Mouse (Mus musculus): ENCODE measurements around the gene Dnttip1. TPM values are rescaled to one million over a fixed set of nuclear protein-coding genes. Genes with fewer than 3 reads are reported as not detected.

The Dnttip1 gene
- total RNA-seq, 2 experiments from 2014 or later = 34.0 to 35.2 TPM

DNA sequence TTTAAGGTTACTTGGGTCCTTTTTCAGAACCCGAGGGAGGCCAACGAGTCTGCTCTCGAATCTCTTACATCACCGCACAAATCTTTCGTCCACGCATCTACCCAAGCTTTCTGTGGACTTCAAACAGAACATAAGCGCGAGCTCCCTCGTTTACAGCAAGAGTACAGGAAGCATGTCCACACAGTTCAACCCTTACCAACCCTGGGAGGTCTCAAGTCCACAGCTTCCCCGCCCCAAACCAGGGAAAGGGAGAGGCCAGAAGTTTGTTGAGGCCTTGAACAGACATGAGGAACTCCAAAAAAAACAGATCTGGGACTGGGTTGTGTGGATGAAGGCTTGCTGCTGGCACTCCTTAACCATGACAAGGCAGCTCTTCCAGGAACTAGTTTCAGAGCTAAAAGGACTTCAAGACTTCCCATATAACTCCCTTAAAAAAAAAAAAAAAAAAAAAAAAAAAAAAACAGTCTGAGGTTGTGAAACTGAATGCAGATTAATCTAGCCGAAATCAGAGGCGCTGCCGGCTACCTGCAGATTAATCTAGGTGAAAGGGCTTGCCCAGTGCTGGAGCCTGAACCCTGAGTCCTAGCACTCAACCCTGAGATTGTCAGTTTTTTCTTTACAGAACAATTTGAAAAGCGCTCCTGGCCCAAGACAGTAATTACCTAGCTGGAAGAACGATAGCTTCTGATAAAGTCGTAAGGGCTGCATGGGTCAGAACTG lies 57.6 kb downstream of the Dnttip1 start:
- no peak for DNase-seq (ENCODE audit: low spot score in 2 of 2)

DNA sequence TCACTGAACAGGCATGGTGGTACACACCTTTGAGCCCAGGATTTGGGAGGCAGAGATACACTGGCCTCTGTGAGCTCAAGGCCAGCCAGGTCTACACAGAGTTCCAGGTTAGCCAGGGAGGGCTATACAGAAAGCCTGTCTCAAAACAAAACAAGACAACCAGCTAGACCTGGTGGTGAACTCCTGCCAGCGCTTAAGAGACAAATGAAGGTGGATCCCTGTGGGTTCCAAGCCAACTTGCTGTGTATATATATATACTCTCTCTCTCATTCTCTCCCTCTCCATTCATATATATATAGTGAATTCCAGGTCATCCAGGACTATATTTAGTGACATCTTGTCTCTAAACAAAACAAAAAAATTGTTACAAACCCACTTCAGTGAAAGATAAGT lies 58.1 kb downstream of the Dnttip1 start:
- DNase-seq (ENCODE audit: low spot score in 2 of 2) = no peak

DNA sequence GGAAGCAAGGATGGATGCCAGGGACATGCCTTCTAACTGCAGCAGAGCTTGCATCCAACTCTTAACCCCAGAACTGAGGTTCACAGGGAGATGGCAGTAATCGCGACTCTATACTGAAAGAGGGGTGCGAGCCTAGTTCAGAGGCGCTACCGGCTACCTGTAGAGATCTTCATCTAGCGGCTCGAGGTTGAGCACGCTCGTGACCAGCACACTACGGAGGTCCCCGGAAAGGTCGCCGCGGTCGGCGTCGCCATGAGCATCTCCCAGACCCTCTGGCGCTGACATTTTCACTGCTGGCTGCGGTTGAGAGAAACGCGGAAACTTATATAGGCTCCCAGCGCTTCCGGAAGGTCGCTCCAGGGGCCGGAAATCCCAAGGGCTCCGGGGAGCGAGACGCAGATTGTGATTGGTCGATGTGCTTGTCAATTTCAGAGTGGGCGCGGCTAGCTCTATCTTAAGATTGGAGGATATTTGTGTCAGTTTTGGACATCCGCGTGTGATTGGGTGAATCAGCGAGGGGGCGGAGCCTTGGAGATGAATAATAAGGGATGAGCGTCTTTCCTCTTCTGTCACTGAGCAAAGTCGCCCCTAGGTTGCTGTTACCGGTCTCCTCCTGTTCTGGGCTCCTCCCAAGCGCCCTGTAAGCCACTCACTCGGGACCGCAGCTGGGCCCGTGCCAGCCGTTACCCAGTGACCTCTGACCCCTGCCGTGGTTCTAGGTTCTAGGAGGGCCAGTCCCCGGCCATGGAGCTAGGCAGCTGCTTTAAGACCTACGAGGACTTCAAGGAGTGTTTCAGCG lies 58.9 kb downstream of the Dnttip1 start, which contains the start of the genes Acot8 and Zswim3:
TSS of gene Acot8 (minus strand) at position 350 of the 799 bp plus-strand sequence.
TSS of gene Zswim3 (plus strand) at position 566 of the 799 bp plus-strand sequence.
- DNase-seq (ENCODE audit: low spot score in 2 of 2) = peak; percentile 95 to 97

DNA sequence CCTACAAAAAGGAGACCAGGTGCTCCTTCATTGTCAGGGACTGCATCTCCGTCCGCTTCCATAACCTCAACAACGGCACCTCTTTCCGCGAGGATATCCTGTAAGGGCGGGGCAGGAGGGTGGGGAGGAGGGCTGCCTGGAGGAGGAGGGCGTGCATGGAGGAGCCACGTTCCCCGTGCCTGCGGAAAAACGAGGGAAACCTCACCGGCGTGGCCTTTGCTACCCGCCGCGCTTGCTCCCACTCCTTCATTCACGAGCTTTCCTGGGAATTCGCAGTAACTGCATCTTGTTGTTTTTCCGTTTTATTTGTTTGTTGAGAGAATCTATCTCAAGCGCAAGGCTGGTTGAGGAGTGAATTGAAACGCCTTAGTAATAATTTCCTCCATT lies 59.5 kb downstream of the Dnttip1 start:
- DNase-seq (ENCODE audit: low spot score in 2 of 2) = no peak

DNA sequence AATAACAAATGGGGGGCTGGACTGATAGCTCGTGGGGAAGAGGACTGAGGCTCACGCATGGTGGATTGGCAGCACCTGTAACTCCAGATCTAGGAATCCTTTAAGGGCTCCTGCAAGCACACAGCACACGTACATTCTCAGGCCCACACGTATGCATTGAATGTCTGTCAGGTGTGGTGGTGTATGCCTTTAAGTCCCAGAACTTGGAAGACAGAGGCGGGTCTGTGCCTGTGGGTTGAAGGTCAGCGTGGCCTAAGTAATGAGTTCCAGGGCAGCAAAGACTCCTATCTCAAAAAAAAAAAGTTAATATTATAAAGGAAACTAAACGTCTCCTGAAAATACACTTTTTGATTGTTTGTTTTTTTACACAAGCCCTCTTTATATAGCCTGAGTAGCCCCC lies 60.8 kb downstream of the Dnttip1 start:
- no peak for DNase-seq (ENCODE audit: low spot score in 2 of 2)

DNA sequence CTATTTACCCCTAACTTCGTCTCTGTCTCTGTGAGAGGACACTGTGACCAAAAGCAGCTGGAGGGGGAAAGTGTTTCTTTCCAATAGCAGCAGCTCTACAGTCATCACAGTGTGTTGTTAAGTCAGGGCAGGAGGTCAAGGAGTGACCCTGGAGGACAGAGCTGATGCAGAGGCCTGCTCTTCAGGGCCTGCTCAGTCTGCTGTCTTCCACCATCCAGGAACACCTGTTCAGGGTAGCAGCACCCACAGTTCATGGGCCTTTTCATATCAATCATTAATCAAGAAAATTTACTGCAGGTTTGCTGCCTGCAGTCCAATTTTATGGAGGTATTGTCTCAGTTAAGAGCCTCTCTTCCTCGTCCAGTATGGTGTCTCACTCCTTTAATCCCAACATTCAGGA lies 67.8 kb downstream of the Dnttip1 start:
- DNase-seq (ENCODE audit: low spot score in 2 of 2) = no peak

DNA sequence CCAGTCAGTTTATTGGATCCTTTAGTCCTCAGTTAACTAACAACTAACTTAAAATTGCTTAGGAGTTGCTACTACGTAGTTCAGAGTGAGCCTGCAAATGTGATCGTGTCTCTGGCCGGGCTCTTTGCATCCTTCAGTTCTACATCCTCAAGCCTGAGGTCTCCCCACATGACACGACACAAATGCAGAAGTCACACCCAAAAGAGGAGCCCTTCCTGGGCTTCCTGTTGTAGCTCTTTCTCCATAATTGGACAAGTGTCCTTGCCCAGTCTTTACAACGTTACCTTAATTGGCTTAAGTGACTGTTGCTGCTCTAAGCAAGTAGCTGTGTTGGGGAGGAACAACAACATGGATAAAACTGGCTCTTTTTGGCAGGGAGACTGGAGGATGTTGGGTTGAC lies 69.6 kb downstream of the Dnttip1 start:
- no peak for DNase-seq (ENCODE audit: low spot score in 2 of 2)

DNA sequence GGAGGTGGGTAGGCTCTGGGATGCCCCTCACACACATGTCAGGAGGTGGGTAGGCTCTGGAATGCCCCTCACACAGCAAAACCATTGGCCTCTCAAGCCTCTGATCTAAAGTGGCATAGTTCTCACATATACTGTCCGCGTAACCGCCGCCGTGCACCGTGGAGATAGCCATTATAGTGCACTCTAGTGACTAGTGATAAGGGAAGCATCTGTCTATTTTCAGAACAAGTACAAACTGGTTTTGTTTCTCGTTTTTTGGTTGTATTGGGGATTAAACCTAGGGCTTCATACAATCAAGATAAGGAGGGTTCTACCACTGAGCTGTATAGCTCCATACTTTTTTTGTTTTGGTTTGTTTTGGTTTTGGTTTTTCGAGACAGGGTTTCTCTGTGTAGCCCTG lies 70.0 kb downstream of the Dnttip1 start:
- no peak for DNase-seq (ENCODE audit: low spot score in 2 of 2)

DNA sequence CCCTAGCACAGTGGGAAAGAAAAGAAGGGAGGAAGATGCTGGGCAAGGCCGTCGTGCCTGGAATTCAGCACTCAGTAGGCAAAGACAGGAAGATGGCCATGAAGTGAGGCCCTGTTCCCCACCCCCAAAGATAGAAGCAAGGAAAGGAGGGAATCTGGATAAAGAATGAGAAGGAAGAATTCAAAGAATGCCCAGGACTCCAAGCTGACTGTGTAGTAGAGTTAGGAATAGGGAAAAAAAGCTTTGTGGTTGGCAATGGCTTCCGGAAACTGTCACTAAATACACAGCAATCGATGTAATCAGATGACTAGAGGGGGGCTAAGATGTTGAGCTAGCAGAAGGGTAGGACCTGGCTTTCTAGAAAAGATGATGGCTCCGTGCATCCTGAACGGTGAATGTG lies 71.4 kb downstream of the Dnttip1 start:
- DNase-seq (ENCODE audit: low spot score in 2 of 2) = no peak

DNA sequence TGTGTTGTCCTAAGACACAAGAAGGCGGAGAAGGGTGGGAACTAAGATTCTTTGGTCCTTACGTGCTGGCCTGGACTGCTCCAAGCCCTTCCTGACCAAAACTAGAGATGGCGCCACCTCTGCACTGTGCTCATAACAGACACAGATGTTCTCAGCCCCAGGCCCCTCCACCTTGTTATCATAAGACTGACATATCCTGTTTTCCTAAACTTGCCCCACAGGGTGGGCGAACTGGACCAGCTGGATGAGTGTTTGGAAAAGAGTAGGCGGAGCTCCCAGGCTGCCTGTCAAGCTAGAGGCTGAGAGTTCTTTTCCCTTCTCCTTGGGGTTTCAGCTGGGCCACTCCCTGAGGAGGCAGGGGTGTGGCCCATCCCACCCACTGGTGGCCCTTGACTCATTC lies 71.9 kb downstream of the Dnttip1 start:
- DNase-seq (ENCODE audit: low spot score in 2 of 2) = no peak

Other genes with a start within 250 kb of the Dnttip1 start
- gene Pigt, start 248.5 kb upstream of the Dnttip1 start, total RNA-seq (2021) = 10 to 100 TPM; 63.3 to 93.6 TPM
- gene Wfdc2, start 183.6 kb upstream of the Dnttip1 start, total RNA-seq (2021) = under 1 TPM in 1 of 2 experiments, not detected in 1; 0.74 TPM
- not detected for gene Spint3, start 172.5 kb upstream of the Dnttip1 start, total RNA-seq (2021)
- gene Wfdc6a, start 160.5 kb upstream of the Dnttip1 start, total RNA-seq (2021) = under 1 TPM; 0.38 to 0.40 TPM
- not detected for gene Eppin, start 152.4 kb upstream of the Dnttip1 start, total RNA-seq (2021)
- not detected for gene Wfdc6b, start 132.5 kb upstream of the Dnttip1 start, total RNA-seq (2021)
- not detected for gene Wfdc8, start 132.4 kb upstream of the Dnttip1 start, total RNA-seq (2021)
- gene Wfdc16, start 107.2 kb upstream of the Dnttip1 start, total RNA-seq (2021) = not detected
- gene Wfdc10, start 89.9 kb upstream of the Dnttip1 start, total RNA-seq (2021) = not detected
- gene Wfdc9, start 89.4 kb upstream of the Dnttip1 start, total RNA-seq (2021) = not detected
- not detected for gene Wfdc11, start 71.9 kb upstream of the Dnttip1 start, total RNA-seq (2021)
- not detected for gene Wfdc13, start 60.9 kb upstream of the Dnttip1 start, total RNA-seq (2021)
- not detected for gene Spint4, start 47.5 kb upstream of the Dnttip1 start, total RNA-seq (2021)
- gene Spint5, start 30.7 kb upstream of the Dnttip1 start, total RNA-seq (2021) = not detected
- gene Wfdc3, start 52 bp upstream of the Dnttip1 start, total RNA-seq (2021) = under 1 TPM; 0.20 to 0.45 TPM
- 1 to 10 TPM; 1.4 to 4.0 TPM for gene Ube2c, start 23.9 kb downstream of the Dnttip1 start, total RNA-seq (2021)
- 10 to 100 TPM in 1 of 2 experiments, not detected in 1; 11.3 TPM for gene Tnnc2, start 34.0 kb downstream of the Dnttip1 start, total RNA-seq (2021)
- 10 to 100 TPM; 25.0 to 28.4 TPM for gene Snx21, start 39.8 kb downstream of the Dnttip1 start, total RNA-seq (2021)
- gene Acot8, start 58.9 kb downstream of the Dnttip1 start, total RNA-seq (2021) = 10 to 100 TPM; 32.6 to 36.6 TPM
- 1 to 10 TPM; 4.2 to 5.3 TPM for gene Zswim3, start 59.1 kb downstream of the Dnttip1 start, total RNA-seq (2021)
- gene Zswim1, start 76.7 kb downstream of the Dnttip1 start, total RNA-seq (2021) = 10 to 100 TPM; 11.0 to 11.4 TPM
- not detected for gene Spata25, start 82.6 kb downstream of the Dnttip1 start, total RNA-seq (2021)
- gene Ctsa, start 86.9 kb downstream of the Dnttip1 start, total RNA-seq (2021) = 100 to 1,000 TPM; 103 to 106 TPM
- gene Neurl2, start 87.5 kb downstream of the Dnttip1 start, total RNA-seq (2021) = 1 to 10 TPM; 1.4 to 1.7 TPM
- gene Pltp, start 111.7 kb downstream of the Dnttip1 start, total RNA-seq (2021) = 10 to 100 TPM; 22.5 to 55.9 TPM
- gene Pcif1, start 133.3 kb downstream of the Dnttip1 start, total RNA-seq (2021) = 10 to 100 TPM; 35.1 to 48.6 TPM
- 10 to 100 TPM; 20.9 to 22.4 TPM for gene Zfp335, start 165.8 kb downstream of the Dnttip1 start, total RNA-seq (2021)
- 1 to 10 TPM in 1 of 2 experiments, under 1 TPM in 1; 0.89 to 2.7 TPM for gene Mmp9, start 194.8 kb downstream of the Dnttip1 start, total RNA-seq (2021)
- 1 to 10 TPM; 5.2 to 9.0 TPM for gene Slc12a5, start 214.8 kb downstream of the Dnttip1 start, total RNA-seq (2021)

Measured in adrenal gland, adult 18-20 months (tissue).